Mouse (Mus musculus) kidney, embryonic 15.5 days (tissue): ENCODE data around the gene Spin2c. TPM values are rescaled to one million over a fixed set of nuclear protein-coding genes. Genes with fewer than 3 reads are reported as not detected.

ENCODE experiments used
- ATAC-seq: fragments of 200-750 bp; cut with Nextera tagmentation; replicated peaks from 2 replicates; pipeline ENCODE4 v1.8.0; 2017; ENCODE audit warnings: moderate TSS enrichment; ENCODE audit not compliant: low FRiP score
- H3K27ac ChIP-seq: fragments of 300-500 bp; sonication (generic); 2 replicates; pipeline ENCODE4 v1.5.1; 2015; ENCODE audit warnings: mild to moderate bottlenecking, inconsistent platforms
- H3K27me3 ChIP-seq: fragments of 300-500 bp; sonication (generic); 2 replicates; pipeline ENCODE4 v1.6.1; 2015; ENCODE audit warnings: inconsistent platforms
- H3K36me3 ChIP-seq: fragments of 300-500 bp; sonication (generic); 2 replicates; pipeline ENCODE4 v1.6.1; 2015; ENCODE audit warnings: inconsistent platforms
- H3K4me1 ChIP-seq: fragments of 300-500 bp; sonication (generic); 2 replicates; pipeline ENCODE4 v1.6.1; 2015; ENCODE audit warnings: inconsistent platforms
- H3K4me2 ChIP-seq: fragments of 300-500 bp; sonication (generic); 2 replicates; pipeline ENCODE4 v1.6.1; 2015; ENCODE audit warnings: moderate library complexity, mild to moderate bottlenecking, inconsistent platforms
- H3K4me3 ChIP-seq: fragments of 300-500 bp; sonication (generic); replicated peaks from 2 replicates; pipeline ENCODE4 v1.5.1; 2015; ENCODE audit warnings: mild to moderate bottlenecking, inconsistent platforms
- H3K9ac ChIP-seq: fragments of 300-500 bp; sonication (generic); 2 replicates; pipeline ENCODE4 v1.6.1; 2015; ENCODE audit warnings: mild to moderate bottlenecking, inconsistent platforms
- H3K9me3 ChIP-seq: fragments of 300-500 bp; sonication (generic); replicated peaks from 2 replicates; pipeline ENCODE4 v1.6.1; 2016; ENCODE audit warnings: inconsistent platforms
- WGBS: fragments of 180-500 bp; shearing (Covaris S2); methylation state at CpG from one replicate; pipeline ENCODE4 v1.1.7; 2015; ENCODE audit warnings: mixed read lengths; 5-methylcytosine and 5-hydroxymethylcytosine counted together
- polyA plus RNA-seq: library from polyadenylated mRNA; unstranded; fragments of >200 nt; fragmentation: Nextera tagmentation; extraction: Ambion mirVana; gene quantifications from 2 replicates; pipeline ENCODE4 v1.2.1, GENCODE M21; 2015

Gene Spin2c
- polyA plus RNA-seq = 11.7 and 13.5 TPM in 2 replicates

DNA sequence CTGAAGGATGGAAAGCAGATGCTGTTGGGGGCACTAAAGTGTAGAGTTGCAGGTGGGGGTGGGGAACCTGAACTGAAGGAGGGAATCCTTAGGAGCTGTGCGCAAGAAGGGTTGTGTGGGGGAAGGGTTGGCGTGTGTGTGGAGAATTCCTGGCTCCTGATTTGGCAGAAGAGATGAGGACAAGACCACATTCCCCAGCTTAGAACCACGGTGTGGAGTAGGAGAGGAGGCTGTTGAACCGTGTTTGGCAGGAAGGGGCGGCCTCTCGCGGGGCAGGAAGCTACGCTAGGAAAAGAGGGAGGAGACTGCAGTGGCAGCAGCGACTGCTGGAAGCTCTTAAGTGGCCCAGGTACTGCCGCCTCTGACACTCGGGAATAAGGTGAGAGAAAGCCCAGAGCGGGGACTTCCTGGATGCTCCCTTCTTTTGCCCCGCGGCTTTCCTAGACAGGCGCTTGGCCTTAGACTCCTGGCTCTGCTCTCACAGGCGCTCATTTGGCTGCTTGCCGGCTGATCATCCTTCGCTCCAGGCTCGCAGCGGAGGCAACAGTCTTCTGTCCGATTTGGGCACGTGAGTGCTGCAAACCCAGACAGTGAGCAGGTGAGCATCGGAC lies at the start of gene Spin2c:
Gene Spin2c, plus strand, starts transcription at position 275 of the 611 bp plus-strand sequence.
- H3K9me3 ChIP-seq = no peaks in the 10 kb centered on the region
- peak within 1 kb of the TSS; percentile 58; the same call in 1 of the 2 replicates for H3K27ac ChIP-seq
- H3K4me2 ChIP-seq = peak within 1 kb of the TSS; percentile 64

DNA sequence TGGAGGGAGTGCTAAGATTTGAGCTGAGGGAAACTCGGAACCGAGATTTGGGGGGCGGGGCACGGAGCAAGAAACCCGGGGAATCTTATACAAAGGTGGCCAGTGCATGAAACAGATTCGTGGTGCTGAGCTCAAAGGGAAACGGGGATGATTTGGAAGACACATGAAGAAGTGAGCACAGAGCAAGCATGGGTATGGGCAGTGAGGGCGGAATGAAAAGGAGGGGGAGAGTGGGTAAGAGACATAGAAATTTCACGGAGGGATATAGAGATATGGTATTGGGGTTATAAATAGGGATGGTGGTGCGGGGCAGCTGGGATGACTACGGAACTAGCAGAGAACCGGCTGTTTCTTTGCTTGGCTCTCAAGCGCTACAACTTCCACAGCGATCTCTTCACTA lies 581 bp downstream of the Spin2c start:
- Histone ChIP-seq H3K9ac (peak overlapping the region; percentile 42; the same call in 1 of the 2 replicates), H3K36me3 (no peaks in the 10 kb centered on the region), H3K4me3 (peak overlapping the region; percentile 56), H3K4me2 (peak overlapping the region; percentile 64), H3K9me3 (no peaks in the 10 kb centered on the region), H3K27me3 (peaks cover 7% of the 10 kb centered on the region; the same call in 1 of the 2 replicates), H3K4me1 (no peaks in the 10 kb centered on the region), H3K27ac (no peak overlapping the region)
- WGBS = 23% methylated on average over 14 of the region's 14 CpGs
- ATAC-seq = peak; percentile 48; the same call in 1 of the 2 replicates

More for the DNA sequence above, at the start of gene Spin2c:
- WGBS = 11% methylated on average over 23 of the region's 23 CpGs
- H3K4me1 ChIP-seq = no peaks in the 10 kb centered on the region
- H3K36me3 ChIP-seq = no peaks in the 10 kb centered on the region
- H3K27me3 ChIP-seq = peaks cover 7% of the 10 kb centered on the region; the same call in 1 of the 2 replicates
- ATAC-seq = peak; percentile 98
- H3K9ac ChIP-seq = peak within 1 kb of the TSS; percentile 42
- H3K4me3 ChIP-seq = peak within 1 kb of the TSS; percentile 56

Other genes starting within 250 kb of the Spin2c start
- gene Kctd12b, start 135.8 kb upstream of the Spin2c start, polyA plus RNA-seq = 10.2 and 10.3 TPM in 2 replicates
- gene Nbdy, start 108.6 kb upstream of the Spin2c start, polyA plus RNA-seq = 97.8 and 107 TPM in 2 replicates
- not detected in 2 replicates for gene Samt1, start 180.4 kb downstream of the Spin2c start, polyA plus RNA-seq
- gene 4921511M17Rik, start 201.6 kb downstream of the Spin2c start, polyA plus RNA-seq = not detected in 2 replicates
- not detected in 2 replicates for gene Gm10057, start 222.8 kb downstream of the Spin2c start, polyA plus RNA-seq